Mouse (Mus musculus) G1E (cell line): ENCODE measurements around the gene Gm10563. TPM values are rescaled to one million over a fixed set of nuclear protein-coding genes. Genes with fewer than 3 reads are reported as not detected.

Experiments used
- ATAC-seq: 2 replicates; pipeline ENCODE4 v1.8.0; 2016; ENCODE audit warnings: mild to moderate bottlenecking; ENCODE audit not compliant: insufficient number of reproducible peaks, poor library complexity, low FRiP score, severe bottlenecking; ENCODE audit errors: extremely low read depth
- DNase-seq: peaks from one replicate; pipeline ENCODE4 v3.0.0; 2012; ENCODE audit warnings: low spot score
- H3K27me3 ChIP-seq: 2 replicates; pipeline ENCODE4 v1.6.1; 2012; ENCODE audit warnings: mild to moderate bottlenecking, low read length, inconsistent platforms; ENCODE audit not compliant: insufficient read depth
- H3K36me3 ChIP-seq: replicated peaks from 2 replicates; pipeline ENCODE3; 2012; ENCODE audit warnings: mild to moderate bottlenecking, inconsistent platforms
- H3K4me1 ChIP-seq: 2 replicates; pipeline ENCODE4 v1.6.1; 2012; ENCODE audit warnings: low read depth, low read length, inconsistent platforms, mixed read lengths; ENCODE audit not compliant: insufficient read depth
- H3K4me3 ChIP-seq: 2 replicates; pipeline ENCODE4 v1.5.1; 2012; ENCODE audit warnings: low read depth, mild to moderate bottlenecking, inconsistent platforms, low read length, moderate library complexity, mixed read lengths
- H3K9me3 ChIP-seq: replicated peaks from 2 replicates; pipeline ENCODE4 v1.6.1; 2012; ENCODE audit warnings: inconsistent platforms
- CTCF ChIP-seq: IDR thresholded peaks from 2 replicates; pipeline ENCODE4 v1.5.1; 2012; ENCODE audit warnings: low read depth, low read length, inconsistent platforms, mixed read lengths
- GATA1 ChIP-seq: IDR thresholded peaks from 2 replicates; pipeline ENCODE4 v1.6.1; 2012; ENCODE audit warnings: borderline replicate concordance, low read length, inconsistent platforms, mixed read lengths
- GATA2 ChIP-seq: IDR thresholded peaks from 2 replicates; pipeline ENCODE4 v1.6.1; 2012; ENCODE audit warnings: low read depth, low read length, inconsistent platforms, borderline replicate concordance
- POLR2AphosphoS5 ChIP-seq: IDR thresholded peaks from 2 replicates; pipeline ENCODE4 v1.6.1; 2012; ENCODE audit warnings: low read depth, low read length, inconsistent platforms; ENCODE audit not compliant: insufficient replicate concordance
- TAL1 ChIP-seq: conservative IDR thresholded peaks from 2 replicates; pipeline ENCODE4 v1.6.1; 2012; ENCODE audit warnings: low read depth, low read length, inconsistent platforms, mixed read lengths
- polyA plus RNA-seq: library from polyadenylated mRNA; stranded (reverse); fragments of >175 nt; gene quantifications from 2 replicates; pipeline ENCODE4 v1.2.3, GENCODE M21; 2012
- total RNA-seq, 2 experiments: library from RNA; stranded (forward) in 1 of 2; stranded (reverse) in 1 of 2; fragments of 200-1000 nt in 1 of 2; fragments of >200 nt in 1 of 2; fragmentation: Nextera tagmentation in 1 of 2; gene quantifications; 2 replicates each; pipeline ENCODE4 v1.2.3; 2014 to 2017

Gm10563 gene
- total and polyA plus RNA-seq, 3 experiments = not detected

- H3K27me3 ChIP-seq = peaks cover 8% of the 10 kb centered on the region; the same call in 1 of the 2 replicates
- TF ChIP-seq GATA2 (no peak), POLR2AphosphoS5 (no peak), TAL1 (no peak), CTCF (no peak), GATA1 (no peak)
- no peak for ATAC-seq
- peaks cover 90% of the 10 kb centered on the region for H3K36me3 ChIP-seq
- H3K4me1 ChIP-seq = peaks cover 9% of the 10 kb centered on the region
- no peak within 1 kb of the TSS for H3K4me3 ChIP-seq
- DNase-seq = no peak
- peaks cover 19% of the 10 kb centered on the region for H3K9me3 ChIP-seq
These were observed 7.9 kb upstream of the Gm10563 start, which contains the start of gene Mmp23 for GRCm38 (mm10) chr4:155653086-155653450. Gene Mmp23 (minus strand): TSS chr4:155653384.

GRCm38 (mm10) chr4:155652283-155653085 is 7.3 kb upstream of the Gm10563 start:
- H3K27me3 ChIP-seq = peaks cover 8% of the 10 kb centered on the region; the same call in 1 of the 2 replicates
- H3K4me1 ChIP-seq = peaks cover 9% of the 10 kb centered on the region
- ATAC-seq (no peak), DNase-seq (no peak)
- peaks cover 19% of the 10 kb centered on the region for H3K9me3 ChIP-seq
- peaks cover 91% of the 10 kb centered on the region for H3K36me3 ChIP-seq
- TF ChIP-seq POLR2AphosphoS5 = 0 out of 2 replicates have a peak, but pooled peaks have one; percentile 56
- TF ChIP-seq GATA1 = no peak
- H3K4me3 ChIP-seq = no peak overlapping the region

GRCm38 (mm10) chr4:155651553-155652269 is 6.5 kb upstream of the Gm10563 start:
- no peak overlapping the region for H3K4me3 ChIP-seq
- H3K4me1 ChIP-seq = peaks cover 9% of the 10 kb centered on the region
- TF ChIP-seq CTCF (no peak), GATA1 (no peak), TAL1 (no peak), POLR2AphosphoS5 (no peak)
- peaks cover 19% of the 10 kb centered on the region for H3K9me3 ChIP-seq
- H3K36me3 ChIP-seq = peaks cover 89% of the 10 kb centered on the region
- DNase-seq (no peak), ATAC-seq (no peak)
- peaks cover 8% of the 10 kb centered on the region; the same call in 1 of the 2 replicates for H3K27me3 ChIP-seq

- Histone ChIP-seq H3K27me3 (peaks cover 8% of the 10 kb centered on the region; the same call in 1 of the 2 replicates), H3K4me1 (peaks cover 2% of the 10 kb centered on the region; the same call in 1 of the 2 replicates), H3K9me3 (peaks cover 13% of the 10 kb centered on the region), H3K36me3 (peaks cover 84% of the 10 kb centered on the region), H3K4me3 (no peak overlapping the region)
- ATAC-seq (no peak), DNase-seq (no peak)
- TF ChIP-seq CTCF = no peak
- TF ChIP-seq POLR2AphosphoS5 = no peak
- TF ChIP-seq TAL1 = no peak
- TF ChIP-seq GATA2 = no peak
- TF ChIP-seq GATA1 = no peak
These were observed 4.1 kb upstream of the Gm10563 start for GRCm38 (mm10) chr4:155649355-155649754.

GRCm38 (mm10) chr4:155645721-155646120 is 513 bp upstream of the Gm10563 start:
- H3K27me3 ChIP-seq = no peaks in the 10 kb centered on the region
- H3K4me3 ChIP-seq = no peak overlapping the region
- H3K9me3 ChIP-seq = no peaks in the 10 kb centered on the region
- H3K36me3 ChIP-seq = peaks cover 90% of the 10 kb centered on the region
- no peak for DNase-seq
- TF ChIP-seq GATA2 (no peak), TAL1 (no peak), GATA1 (no peak), POLR2AphosphoS5 (no peak), CTCF (no peak)
- no peak for ATAC-seq
- no peaks in the 10 kb centered on the region for H3K4me1 ChIP-seq

- DNase-seq (no peak), ATAC-seq (no peak)
- H3K4me3 ChIP-seq = no peak overlapping the region
- H3K27me3 ChIP-seq = no peaks in the 10 kb centered on the region
- H3K4me1 ChIP-seq = no peaks in the 10 kb centered on the region
- TF ChIP-seq GATA2 (no peak), CTCF (no peak), POLR2AphosphoS5 (no peak), GATA1 (no peak), TAL1 (no peak)
- H3K9me3 ChIP-seq = no peaks in the 10 kb centered on the region
- H3K36me3 ChIP-seq = peaks cover 88% of the 10 kb centered on the region
These were observed 1.7 kb downstream of the Gm10563 start for GRCm38 (mm10) chr4:155643531-155643930.
